Mouse (Mus musculus) heart, postnatal 0 days (tissue): Measurements from ENCODE around the gene Ice1.

Experiments
- CTCF ChIP-seq: IDR thresholded peaks from 2 replicates; pipeline ENCODE4 v1.5.1; 2016; ENCODE audit warnings: antibody characterized with exemption, control low read depth, low read depth
- EP300 ChIP-seq: IDR thresholded peaks from 2 replicates; pipeline ENCODE4 v1.6.1; 2016; ENCODE audit warnings: antibody characterized with exemption, low read depth

DNA sequence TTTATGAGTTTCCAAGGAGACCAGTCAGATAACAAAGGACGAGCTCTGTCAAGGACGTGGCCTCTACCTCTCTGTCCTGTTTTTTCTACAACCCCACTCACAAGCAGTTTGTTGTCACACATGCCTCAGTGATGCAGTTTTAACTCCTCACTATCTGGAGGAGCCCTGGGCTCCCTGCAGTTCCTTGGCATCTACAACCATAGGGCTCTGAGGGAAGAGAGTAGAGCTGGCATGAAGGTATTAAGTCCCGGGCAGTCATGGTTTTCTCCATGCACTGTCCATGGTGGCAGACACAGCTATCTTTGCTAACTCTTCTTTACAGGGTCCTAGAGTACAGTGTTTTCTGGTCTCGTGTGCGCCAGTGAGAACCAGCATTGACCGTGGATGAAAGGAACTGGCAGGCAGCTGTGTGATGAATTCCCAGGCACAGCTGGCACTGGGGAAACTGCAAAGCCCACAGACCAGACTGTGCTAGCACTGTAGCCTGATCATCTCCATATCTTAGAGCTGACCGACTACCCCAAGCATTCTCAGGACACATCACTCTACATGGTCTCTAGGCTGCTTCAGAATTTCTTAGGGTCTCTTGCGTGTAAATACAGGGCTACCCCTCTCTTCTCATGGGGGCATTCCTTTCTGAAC, 127.9 kb downstream of the Ice1 start:
- TF ChIP-seq CTCF (no peak), EP300 (no peak)
